Mouse (Mus musculus): ENCODE results near the gene Ubqln4. TPM values are rescaled to one million over a fixed set of nuclear protein-coding genes. Genes with fewer than 3 reads are reported as not detected.

The Ubqln4 gene
- total RNA-seq, 2 experiments from 2014 or later, result 55.4 to 60.0 TPM

Small RNAs within 50 kb of the gene (microRNA-seq; reads per million reads assigned to microRNA genes)
- gene Mir1905, result 0 reads per million in 2 experiments

Other genes with a start within 250 kb of the Ubqln4 start
- 10 to 100 TPM; 90.8 to 98.8 TPM for gene Glmp, start 228.7 kb upstream of the Ubqln4 start, total RNA-seq (2021)
- 1 to 10 TPM; 1.6 TPM for gene Tmem79, start 217.6 kb upstream of the Ubqln4 start, total RNA-seq (2021)
- gene Smg5, start 217.5 kb upstream of the Ubqln4 start, total RNA-seq (2021), result 10 to 100 TPM; 41.5 to 44.3 TPM
- under 1 TPM; 0.22 to 0.67 TPM for gene Paqr6, start 189.2 kb upstream of the Ubqln4 start, total RNA-seq (2021)
- gene Bglap3, start 181.0 kb upstream of the Ubqln4 start, total RNA-seq (2021), result not detected
- not detected for gene Bglap2, start 175.1 kb upstream of the Ubqln4 start, total RNA-seq (2021)
- not detected for gene Bglap, start 169.3 kb upstream of the Ubqln4 start, total RNA-seq (2021)
- gene Pmf1, start 143.4 kb upstream of the Ubqln4 start, total RNA-seq (2021), result 10 to 100 TPM; 23.9 to 25.0 TPM
- 10 to 100 TPM; 13.1 to 14.2 TPM for gene Slc25a44, start 128.6 kb upstream of the Ubqln4 start, total RNA-seq (2021)
- gene Sema4a, start 92.6 kb upstream of the Ubqln4 start, total RNA-seq (2021), result 1 to 10 TPM; 2.3 to 2.6 TPM
- gene Lmna, start 43.8 kb upstream of the Ubqln4 start, total RNA-seq (2021), result 100 to 1,000 TPM; 128 TPM
- gene Mex3a, start 21.4 kb upstream of the Ubqln4 start, total RNA-seq (2021), result 1 to 10 TPM in 1 of 2 experiments, under 1 TPM in 1; 0.81 to 2.0 TPM
- gene Rab25, start 5.5 kb upstream of the Ubqln4 start, total RNA-seq (2021), result under 1 TPM in 1 of 2 experiments, not detected in 1; 0.33 TPM
- 10 to 100 TPM; 77.7 TPM for gene Lamtor2, start 684 bp upstream of the Ubqln4 start, total RNA-seq (2021)
- 100 to 1,000 TPM in 1 of 2 experiments, 10 to 100 TPM in 1; 95.9 to 108 TPM for gene Ssr2, start 22.1 kb downstream of the Ubqln4 start, total RNA-seq (2021)
- 10 to 100 TPM; 71.1 to 71.5 TPM for gene Arhgef2, start 52.2 kb downstream of the Ubqln4 start, total RNA-seq (2021)
- gene Rxfp4, start 99.4 kb downstream of the Ubqln4 start, total RNA-seq (2021), result not detected
- gene Khdc4, start 132.0 kb downstream of the Ubqln4 start, total RNA-seq (2021), result 10 to 100 TPM; 36.9 to 40.5 TPM
- 10 to 100 TPM; 59.5 to 73.4 TPM for gene Rit1, start 163.1 kb downstream of the Ubqln4 start, total RNA-seq (2021)
- gene Syt11, start 221.4 kb downstream of the Ubqln4 start, total RNA-seq (2021), result 1 to 10 TPM; 4.3 to 5.0 TPM